Mouse (Mus musculus): ENCODE data around the gene Zbtb34. TPM values are rescaled to one million over a fixed set of nuclear protein-coding genes. Genes with fewer than 3 reads are reported as not detected.

Gene Zbtb34
- polyA plus RNA-seq, 1 experiment from 2014 or later, result 4.5 TPM

DNA sequence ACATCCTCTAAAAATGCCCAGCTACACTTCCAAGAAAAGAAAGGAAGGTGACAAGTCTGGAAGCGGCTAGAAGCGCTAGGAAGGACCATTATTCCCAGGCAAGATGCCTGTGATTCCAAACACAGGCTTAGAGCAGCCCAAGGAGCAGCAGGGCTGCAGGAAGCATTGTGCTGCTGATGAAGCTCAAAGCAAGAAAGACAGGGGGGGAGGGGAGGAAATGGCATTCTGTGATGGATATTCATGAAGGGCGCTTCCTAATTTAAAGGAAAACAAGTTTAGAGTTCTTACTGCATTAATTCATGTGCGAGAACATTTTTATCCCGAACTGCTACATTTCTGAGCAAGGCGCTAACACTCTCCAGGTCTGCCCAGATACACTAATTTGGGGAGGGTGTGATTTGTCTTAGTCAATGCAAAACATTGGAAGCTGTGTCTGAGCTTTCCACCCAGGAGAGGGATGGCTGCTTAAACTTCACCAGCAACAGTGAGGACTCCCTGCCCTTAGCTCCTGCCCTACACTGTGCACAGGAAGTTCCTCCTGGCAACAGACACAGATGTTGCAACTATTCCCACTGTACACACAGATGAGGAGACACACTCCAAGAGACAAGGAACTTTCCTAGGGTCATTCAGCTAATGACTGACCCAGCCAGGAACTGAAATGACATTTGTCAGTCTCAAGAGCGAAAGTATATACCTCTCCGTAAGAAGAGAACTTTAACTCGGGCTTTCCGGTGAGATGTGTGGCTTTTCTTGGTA is 4.3 kb downstream of the Zbtb34 start:
- H3K36me3 ChIP-seq, result no peaks in the 10 kb centered on the region; the same call in 1 of the 2 replicates
- no peak overlapping the region for H3K27ac ChIP-seq
- H3K4me1 ChIP-seq (replicated peaks), result peaks cover 10% of the 10 kb centered on the region
- no peaks in the 10 kb centered on the region for H3K9me3 ChIP-seq
- WGBS, result 79% methylated on average over 10 of the region's 10 CpGs
- H3K27me3 ChIP-seq (replicated peaks), result no peaks in the 10 kb centered on the region
- no peak overlapping the region for H3K9ac ChIP-seq
- H3K4me3 ChIP-seq (replicated peaks), result no peak overlapping the region
- ATAC-seq, result no peak
- H3K4me2 ChIP-seq (replicated peaks), result no peak overlapping the region

GRCm38 (mm10) chr2:33417454-33417853 is 13.7 kb downstream of the Zbtb34 start:
- ATAC-seq, result no peak
- Histone ChIP-seq H3K4me1 (replicated peaks) (0 out of 2 replicates have a peak, but pooled peaks cover 3% of the 10 kb centered on the region), H3K4me2 (replicated peaks) (no peak overlapping the region), H3K9ac (no peak overlapping the region), H3K27me3 (replicated peaks) (no peaks in the 10 kb centered on the region), H3K9me3 (no peaks in the 10 kb centered on the region), H3K27ac (no peak overlapping the region), H3K4me3 (replicated peaks) (no peak overlapping the region), H3K36me3 (no peaks in the 10 kb centered on the region)
- WGBS, result 64% methylated on average over 4 of the region's 4 CpGs

DNA sequence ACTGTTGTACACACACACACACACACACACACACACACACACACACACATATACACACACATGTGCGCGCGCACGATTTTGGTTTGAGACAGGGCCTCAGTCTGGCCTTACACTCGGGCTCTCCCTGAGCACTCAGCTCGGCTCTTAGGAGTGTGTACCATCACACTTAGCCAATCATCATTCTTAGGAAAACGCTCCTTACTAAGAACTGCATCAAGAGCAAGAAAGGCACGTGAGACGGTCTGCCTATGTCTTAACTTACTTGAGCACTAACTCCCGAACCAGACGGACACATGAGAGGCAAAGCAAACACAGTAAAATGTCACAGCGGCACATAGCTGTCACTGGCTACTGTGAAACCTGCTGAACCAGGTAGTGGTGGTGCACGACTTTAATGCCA is 17.1 kb downstream of the Zbtb34 start:
- Histone ChIP-seq H3K4me1 (replicated peaks) (0 out of 2 replicates have a peak, but pooled peaks cover 3% of the 10 kb centered on the region), H3K27me3 (replicated peaks) (no peaks in the 10 kb centered on the region), H3K9ac (no peak overlapping the region), H3K9me3 (no peaks in the 10 kb centered on the region), H3K4me3 (replicated peaks) (no peak overlapping the region), H3K4me2 (replicated peaks) (no peak overlapping the region), H3K27ac (no peak overlapping the region), H3K36me3 (peaks cover 7% of the 10 kb centered on the region)
- 83% methylated on average over 13 of the region's 13 CpGs for WGBS
- ATAC-seq, result no peak

- Histone ChIP-seq H3K4me3 (replicated peaks) (no peak overlapping the region), H3K9me3 (no peaks in the 10 kb centered on the region), H3K27ac (no peak overlapping the region), H3K4me1 (replicated peaks) (no peaks in the 10 kb centered on the region), H3K36me3 (peaks cover 7% of the 10 kb centered on the region), H3K27me3 (replicated peaks) (no peaks in the 10 kb centered on the region), H3K9ac (no peak overlapping the region), H3K4me2 (replicated peaks) (no peak overlapping the region)
- ATAC-seq, result no peak
- 78% methylated on average over 14 of the region's 14 CpGs for WGBS
These were observed 19.0 kb downstream of the Zbtb34 start for GRCm38 (mm10) chr2:33412111-33412510.

- Histone ChIP-seq H3K4me1 (replicated peaks) (0 out of 2 replicates have a peak, but pooled peaks cover 6% of the 10 kb centered on the region), H3K27ac (peak overlapping the region; percentile 48; the same call in 1 of the 2 replicates), H3K27me3 (replicated peaks) (no peaks in the 10 kb centered on the region), H3K4me3 (replicated peaks) (no peak overlapping the region), H3K9me3 (no peaks in the 10 kb centered on the region), H3K9ac (no peak overlapping the region), H3K4me2 (replicated peaks) (no peak overlapping the region), H3K36me3 (no peaks in the 10 kb centered on the region)
- peak; percentile 77 for ATAC-seq
- WGBS, result 59% methylated on average over 4 of the region's 4 CpGs
These were observed 27.6 kb downstream of the Zbtb34 start for GRCm38 (mm10) chr2:33403511-33404003.

DNA sequence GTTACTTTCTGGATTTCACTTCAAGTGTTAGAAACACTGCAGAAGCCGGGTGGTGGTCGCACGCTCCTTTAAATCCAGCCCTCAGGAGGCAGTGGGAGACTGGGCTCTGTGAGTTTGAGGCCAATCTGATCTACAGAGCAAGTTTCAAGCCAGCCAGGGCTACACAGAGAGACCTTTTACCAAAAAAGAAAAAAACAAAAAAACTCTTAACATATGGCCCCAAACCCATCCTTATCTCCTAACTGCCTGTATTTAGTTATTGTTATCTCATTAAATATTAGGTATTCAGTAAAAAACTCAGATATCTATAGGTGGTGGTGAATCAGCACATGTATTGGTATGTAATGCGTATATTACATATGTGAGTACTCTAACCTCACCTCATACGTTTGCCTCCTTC is 28.5 kb downstream of the Zbtb34 start:
- Histone ChIP-seq H3K4me1 (replicated peaks) (0 out of 2 replicates have a peak, but pooled peaks cover 6% of the 10 kb centered on the region), H3K27ac (no peak overlapping the region), H3K36me3 (no peaks in the 10 kb centered on the region), H3K4me3 (replicated peaks) (no peak overlapping the region), H3K27me3 (replicated peaks) (no peaks in the 10 kb centered on the region), H3K9ac (no peak overlapping the region), H3K9me3 (no peaks in the 10 kb centered on the region), H3K4me2 (replicated peaks) (no peak overlapping the region)
- no peak for ATAC-seq
- 67% methylated on average over 5 of the region's 5 CpGs for WGBS

DNA sequence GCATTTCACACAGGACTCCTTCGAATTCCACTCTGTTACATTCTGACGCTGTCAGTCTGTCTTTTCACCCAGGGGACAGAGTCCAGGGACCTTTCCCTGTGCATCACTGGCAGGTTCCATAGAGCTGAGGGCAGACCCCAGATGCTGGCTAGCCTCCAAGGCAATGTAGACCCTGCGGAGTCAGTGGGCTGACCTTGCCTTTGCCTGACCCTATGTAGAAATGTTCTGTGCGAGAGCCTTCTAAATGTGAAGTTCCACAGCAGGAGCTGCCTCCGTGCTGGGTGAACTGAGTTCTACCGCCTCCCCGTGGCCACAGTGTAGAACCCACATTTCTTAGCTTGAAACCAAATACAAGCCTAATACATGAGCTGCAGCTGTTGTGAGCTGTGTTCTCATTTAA is 28.9 kb downstream of the Zbtb34 start:
- no peaks in the 10 kb centered on the region for H3K27me3 ChIP-seq (replicated peaks)
- no peak overlapping the region for H3K27ac ChIP-seq
- no peaks in the 10 kb centered on the region for H3K36me3 ChIP-seq
- H3K4me2 ChIP-seq (replicated peaks), result no peak overlapping the region
- no peak overlapping the region for H3K4me3 ChIP-seq (replicated peaks)
- 0 out of 2 replicates have a peak, but pooled peaks cover 6% of the 10 kb centered on the region for H3K4me1 ChIP-seq (replicated peaks)
- 0 out of 2 replicates have a peak, but pooled peaks have one; percentile 21 for ATAC-seq
- 38% methylated on average over 7 of the region's 7 CpGs for WGBS
- no peak overlapping the region for H3K9ac ChIP-seq
- no peaks in the 10 kb centered on the region for H3K9me3 ChIP-seq

- Histone ChIP-seq H3K27me3 (replicated peaks) (no peaks in the 10 kb centered on the region), H3K9me3 (no peaks in the 10 kb centered on the region), H3K9ac (no peak overlapping the region), H3K4me1 (replicated peaks) (0 out of 2 replicates have a peak, but pooled peaks cover 6% of the 10 kb centered on the region), H3K27ac (no peak overlapping the region), H3K36me3 (no peaks in the 10 kb centered on the region), H3K4me3 (replicated peaks) (no peak overlapping the region), H3K4me2 (replicated peaks) (no peak overlapping the region)
- 35% methylated on average over 3 of the region's 3 CpGs for WGBS
- no peak for ATAC-seq
These were observed 29.9 kb downstream of the Zbtb34 start for GRCm38 (mm10) chr2:33401217-33401616.

DNA sequence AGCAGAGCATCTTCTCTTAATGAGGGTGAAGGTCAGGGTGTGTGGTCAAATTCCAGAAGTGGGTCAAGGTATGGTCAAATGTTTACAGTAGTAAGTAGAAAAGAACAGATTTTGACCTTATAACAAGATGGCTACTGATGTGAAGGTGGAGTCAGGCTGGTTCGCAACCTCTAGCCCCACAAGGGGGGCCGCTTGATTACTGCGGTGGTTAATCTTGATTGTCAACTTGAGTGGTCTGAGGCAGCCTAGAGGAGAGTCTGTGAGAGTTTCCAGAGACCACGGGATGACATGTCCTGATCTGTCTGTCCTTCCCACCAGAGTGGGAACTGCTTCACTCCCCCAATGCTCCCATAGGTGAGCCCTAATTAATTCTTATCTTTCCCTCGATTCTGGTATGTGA is 30.6 kb downstream of the Zbtb34 start:
- H3K27me3 ChIP-seq (replicated peaks), result no peaks in the 10 kb centered on the region
- H3K9me3 ChIP-seq, result no peaks in the 10 kb centered on the region
- ATAC-seq, result no peak
- no peaks in the 10 kb centered on the region for H3K36me3 ChIP-seq
- no peak overlapping the region for H3K9ac ChIP-seq
- H3K4me1 ChIP-seq (replicated peaks), result 0 out of 2 replicates have a peak, but pooled peaks cover 6% of the 10 kb centered on the region
- WGBS, result 71% methylated on average over 5 of the region's 5 CpGs
- H3K4me2 ChIP-seq (replicated peaks), result no peak overlapping the region
- H3K27ac ChIP-seq, result no peak overlapping the region
- no peak overlapping the region for H3K4me3 ChIP-seq (replicated peaks)

GRCm38 (mm10) chr2:33399091-33399490 is 32.0 kb downstream of the Zbtb34 start:
- Histone ChIP-seq H3K27me3 (replicated peaks) (no peaks in the 10 kb centered on the region), H3K9ac (no peak overlapping the region), H3K4me2 (replicated peaks) (no peak overlapping the region), H3K36me3 (no peaks in the 10 kb centered on the region), H3K9me3 (no peaks in the 10 kb centered on the region), H3K27ac (no peak overlapping the region), H3K4me3 (replicated peaks) (no peak overlapping the region), H3K4me1 (replicated peaks) (0 out of 2 replicates have a peak, but pooled peaks cover 6% of the 10 kb centered on the region)
- no peak for ATAC-seq
- WGBS, result 77% methylated on average over 7 of the region's 7 CpGs

- H3K4me2 ChIP-seq (replicated peaks), result no peak overlapping the region
- ATAC-seq, result no peak
- no peak overlapping the region for H3K27ac ChIP-seq
- H3K4me3 ChIP-seq (replicated peaks), result no peak overlapping the region
- no peaks in the 10 kb centered on the region for H3K36me3 ChIP-seq
- no peaks in the 10 kb centered on the region for H3K27me3 ChIP-seq (replicated peaks)
- no peak overlapping the region for H3K9ac ChIP-seq
- no peaks in the 10 kb centered on the region for H3K9me3 ChIP-seq
- WGBS, result 74% methylated on average over 4 of the region's 4 CpGs
- H3K4me1 ChIP-seq (replicated peaks), result no peaks in the 10 kb centered on the region
These were observed 34.1 kb downstream of the Zbtb34 start for GRCm38 (mm10) chr2:33397036-33397435.

DNA sequence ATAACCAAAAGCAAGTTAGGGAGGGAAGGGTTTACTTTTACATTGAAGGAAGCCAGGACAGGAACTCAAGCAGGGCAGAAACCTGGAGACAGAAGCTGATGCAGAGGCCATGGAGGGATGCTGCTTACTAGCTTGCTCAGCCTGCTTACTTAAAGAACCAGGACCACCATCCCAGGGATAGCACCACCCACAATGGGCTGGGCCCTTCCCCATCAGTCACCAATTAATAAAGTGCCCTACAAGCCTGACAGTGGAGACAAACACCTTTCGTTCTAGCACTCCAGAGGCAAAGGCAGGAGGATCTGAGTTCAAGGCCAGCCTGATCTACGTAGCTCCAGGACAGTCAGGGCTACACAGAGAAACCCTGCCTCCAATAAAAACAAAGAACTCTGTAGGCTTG is 36.1 kb downstream of the Zbtb34 start:
- H3K9ac ChIP-seq, result no peak overlapping the region
- no peak for ATAC-seq
- no peak overlapping the region for H3K4me3 ChIP-seq (replicated peaks)
- WGBS, result 81% methylated on average over 2 of the region's 2 CpGs
- no peaks in the 10 kb centered on the region for H3K9me3 ChIP-seq
- no peak overlapping the region for H3K27ac ChIP-seq
- H3K27me3 ChIP-seq (replicated peaks), result no peaks in the 10 kb centered on the region
- H3K4me1 ChIP-seq (replicated peaks), result no peaks in the 10 kb centered on the region
- no peak overlapping the region for H3K4me2 ChIP-seq (replicated peaks)
- H3K36me3 ChIP-seq, result no peaks in the 10 kb centered on the region

Data from intestine, embryonic 15.5 days (tissue).